Mouse (Mus musculus): Measurements from ENCODE around the gene Acsl5. TPM values are rescaled to one million over a fixed set of nuclear protein-coding genes. Genes with fewer than 3 reads are reported as not detected.
A peak's percentile ranks its signal among the peaks of the same experiment; 100 is the strongest.

Gene Acsl5
- polyA plus RNA-seq (2015; fragmentation: Nextera tagmentation; extraction: Ambion mirVana), result 18.7 and 20.2 TPM in 2 replicates

DNA sequence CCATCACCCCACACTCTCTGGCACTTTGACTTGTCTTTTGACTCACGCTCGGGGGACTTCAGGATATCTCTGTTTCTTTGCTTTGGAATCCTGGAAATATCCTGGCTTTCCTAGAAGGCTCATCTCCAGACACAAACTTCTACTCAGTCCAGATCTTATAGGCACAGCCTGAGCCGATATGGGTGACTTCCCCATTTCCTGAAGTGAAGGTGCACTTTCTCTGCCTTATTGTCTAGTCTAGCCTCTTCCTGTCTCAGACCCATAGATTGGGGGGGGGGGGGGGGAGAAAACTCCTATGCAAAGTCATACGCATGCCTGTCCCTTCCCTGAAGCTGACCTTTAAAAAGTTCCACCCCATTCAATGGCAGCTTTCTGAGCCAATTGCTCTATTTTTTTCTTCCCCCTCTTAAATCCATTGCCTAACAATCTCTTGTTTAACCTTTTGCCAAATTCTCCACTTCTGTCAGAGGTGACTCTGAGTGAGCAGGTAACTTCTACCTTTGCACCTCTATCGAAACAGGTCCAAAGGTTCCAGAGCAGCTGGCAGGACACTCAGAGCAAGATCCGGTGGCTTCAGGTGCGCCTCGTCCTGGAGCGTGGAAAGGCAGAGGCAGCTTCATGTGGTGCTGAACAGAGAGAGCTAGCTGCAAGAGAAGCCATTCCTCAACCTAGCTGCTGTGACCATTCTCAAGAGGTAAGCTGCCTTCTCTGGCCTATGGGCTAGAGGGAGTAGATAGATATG is at the start of gene Acsl5:
Gene Acsl5 (plus strand): TSS at position 556 of the 742 bp plus-strand sequence.
- Histone ChIP-seq H3K9me3 (no peaks in the 10 kb centered on the region), H3K4me1 (replicated peaks) (peaks cover 20% of the 10 kb centered on the region), H3K9ac (no peak within 1 kb of the TSS), H3K4me3 (no peak within 1 kb of the TSS), H3K4me2 (no peak within 1 kb of the TSS), H3K36me3 (no peaks in the 10 kb centered on the region), H3K27me3 (no peaks in the 10 kb centered on the region), H3K27ac (replicated peaks) (no peak within 1 kb of the TSS)
- 97% methylated on average over 9 of the region's 9 CpGs for WGBS
- no peak for ATAC-seq (ENCODE audit: low FRiP score, low read depth)

DNA sequence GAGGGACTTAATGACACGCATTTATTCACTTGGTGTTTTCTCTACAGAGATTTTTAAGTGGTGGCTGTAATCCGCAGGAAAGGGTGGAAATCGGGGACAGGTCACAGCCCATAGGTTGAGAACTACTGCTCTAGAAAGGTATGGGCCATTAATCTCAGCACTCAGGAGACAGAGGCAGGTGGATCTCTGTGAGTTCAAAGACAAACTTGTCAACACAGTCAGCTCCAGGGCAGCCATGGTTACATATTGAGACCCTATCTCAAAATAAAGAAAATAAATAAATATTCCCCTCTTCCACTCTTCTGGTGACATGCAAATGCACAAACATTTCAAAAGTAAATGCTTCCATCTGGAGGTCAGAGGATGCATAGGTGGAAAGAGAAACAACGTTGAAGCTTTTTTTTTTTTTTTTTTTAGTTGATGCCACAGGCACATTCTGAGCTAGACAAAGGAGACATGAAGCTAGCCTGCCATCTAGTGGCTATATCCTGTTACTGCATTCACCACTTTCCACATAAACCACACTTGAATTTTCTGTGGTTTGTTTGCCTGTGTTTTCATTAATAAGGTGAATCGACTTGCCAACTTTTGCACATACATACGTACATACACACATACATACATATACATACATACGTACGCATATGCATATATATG is 45.1 kb upstream of the Acsl5 start:
- H3K4me2 ChIP-seq, result peak overlapping the region; percentile 17; the same call in 1 of the 2 replicates
- ATAC-seq (ENCODE audit: low FRiP score, low read depth), result peak; percentile 45; the same call in 1 of the 2 replicates
- H3K4me1 ChIP-seq (replicated peaks), result no peaks in the 10 kb centered on the region
- no peaks in the 10 kb centered on the region for H3K9me3 ChIP-seq
- H3K27me3 ChIP-seq, result no peaks in the 10 kb centered on the region
- 38% methylated on average over 8 of the region's 8 CpGs for WGBS
- H3K36me3 ChIP-seq, result no peaks in the 10 kb centered on the region
- no peak overlapping the region for H3K4me3 ChIP-seq
- no peak overlapping the region for H3K9ac ChIP-seq
- no peak overlapping the region for H3K27ac ChIP-seq (replicated peaks)

DNA sequence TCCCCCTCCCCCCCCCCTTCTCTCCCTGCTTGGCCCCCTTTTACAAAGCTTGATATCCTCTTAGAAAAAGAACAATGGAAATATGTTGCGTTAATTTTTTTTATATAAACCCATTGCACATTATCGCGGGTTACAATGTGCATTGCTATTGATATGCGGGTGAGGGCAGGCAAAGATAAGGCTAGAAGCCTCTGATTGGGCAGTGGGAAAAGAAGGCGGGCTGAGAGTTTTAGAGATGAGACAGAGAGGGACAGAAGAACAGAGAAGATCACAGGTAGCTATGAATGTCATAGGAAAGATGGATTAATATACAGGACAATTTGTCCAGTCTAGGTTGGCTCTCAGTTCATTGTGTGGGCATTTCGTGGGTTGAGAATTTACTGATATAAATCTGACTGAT is 44.5 kb upstream of the Acsl5 start:
- Histone ChIP-seq H3K4me1 (replicated peaks) (no peaks in the 10 kb centered on the region), H3K4me2 (peak overlapping the region; percentile 17; the same call in 1 of the 2 replicates), H3K36me3 (no peaks in the 10 kb centered on the region), H3K9ac (no peak overlapping the region), H3K27ac (replicated peaks) (no peak overlapping the region), H3K4me3 (no peak overlapping the region), H3K27me3 (no peaks in the 10 kb centered on the region), H3K9me3 (no peaks in the 10 kb centered on the region)
- WGBS, result 58% methylated on average over 6 of the region's 6 CpGs
- ATAC-seq (ENCODE audit: low FRiP score, low read depth), result no peak

DNA sequence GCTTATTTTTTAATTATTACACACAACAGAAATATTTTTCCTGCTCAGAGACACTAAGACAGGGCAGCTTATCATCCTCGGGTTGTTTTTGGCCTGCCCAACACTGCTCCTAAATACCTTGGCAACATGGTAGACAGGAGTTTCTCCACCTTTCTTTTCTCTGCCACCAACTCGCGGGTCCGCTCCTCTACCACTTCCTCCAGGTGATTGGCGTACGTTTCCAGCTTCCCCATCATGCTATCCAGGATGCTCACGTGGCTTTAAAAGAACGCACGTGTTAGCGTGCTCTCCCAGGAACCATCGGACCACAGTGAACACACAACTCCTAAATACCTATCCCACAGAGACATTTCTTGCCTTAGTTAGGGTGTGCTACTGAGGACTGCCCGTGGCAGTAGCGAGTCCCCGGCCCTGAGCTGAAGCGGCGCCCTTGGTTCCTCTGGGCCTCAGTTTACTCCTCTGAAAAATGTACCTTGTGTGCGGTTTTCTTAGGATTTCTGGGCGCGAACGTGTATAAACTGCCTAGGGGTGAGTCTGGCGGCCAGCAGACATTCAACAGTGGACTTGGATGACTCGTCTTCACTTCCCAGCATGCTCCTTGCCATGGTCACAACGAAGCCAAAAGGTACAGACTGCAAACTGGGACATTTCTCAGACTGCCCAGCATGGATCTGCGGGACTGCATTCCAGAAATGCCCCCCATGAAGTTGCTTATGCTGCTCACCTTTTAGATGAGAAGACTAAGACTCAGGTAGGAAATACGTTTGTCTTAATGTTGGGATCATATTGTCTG is 43.8 kb upstream of the Acsl5 start:
- H3K9ac ChIP-seq, result no peak overlapping the region
- no peaks in the 10 kb centered on the region for H3K27me3 ChIP-seq
- H3K4me3 ChIP-seq, result no peak overlapping the region
- H3K9me3 ChIP-seq, result no peaks in the 10 kb centered on the region
- no peaks in the 10 kb centered on the region for H3K4me1 ChIP-seq (replicated peaks)
- no peaks in the 10 kb centered on the region for H3K36me3 ChIP-seq
- no peak for ATAC-seq (ENCODE audit: low FRiP score, low read depth)
- WGBS, result 70% methylated on average over 25 of the region's 25 CpGs
- H3K4me2 ChIP-seq, result no peak overlapping the region
- H3K27ac ChIP-seq (replicated peaks), result no peak overlapping the region

DNA sequence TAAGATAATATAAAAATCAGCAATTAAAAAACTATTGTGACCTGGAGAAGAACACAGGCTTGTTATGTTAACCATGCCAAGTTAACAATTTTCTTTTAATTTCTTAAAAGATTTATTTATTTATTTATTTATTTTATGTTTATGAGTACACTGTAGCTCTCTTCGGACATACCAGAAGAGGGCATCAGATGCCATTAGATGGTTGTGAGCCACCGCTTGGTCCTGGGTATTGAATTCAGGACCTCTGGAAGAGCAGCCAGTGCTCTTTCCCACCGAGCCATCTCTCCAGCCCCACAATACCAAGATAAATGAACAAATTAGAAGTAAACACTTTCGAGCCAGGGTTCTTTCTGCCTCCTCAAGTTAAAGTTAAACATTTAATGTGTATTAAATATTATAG is 43.1 kb upstream of the Acsl5 start:
- Histone ChIP-seq H3K4me3 (no peak overlapping the region), H3K9ac (no peak overlapping the region), H3K36me3 (no peaks in the 10 kb centered on the region), H3K27me3 (no peaks in the 10 kb centered on the region), H3K4me1 (replicated peaks) (no peaks in the 10 kb centered on the region), H3K27ac (replicated peaks) (no peak overlapping the region), H3K9me3 (no peaks in the 10 kb centered on the region), H3K4me2 (no peak overlapping the region)
- 79% methylated on average over 4 of the region's 4 CpGs for whole genome bisulfite sequencing
- ATAC-seq (ENCODE audit: low FRiP score, low read depth), result no peak

DNA sequence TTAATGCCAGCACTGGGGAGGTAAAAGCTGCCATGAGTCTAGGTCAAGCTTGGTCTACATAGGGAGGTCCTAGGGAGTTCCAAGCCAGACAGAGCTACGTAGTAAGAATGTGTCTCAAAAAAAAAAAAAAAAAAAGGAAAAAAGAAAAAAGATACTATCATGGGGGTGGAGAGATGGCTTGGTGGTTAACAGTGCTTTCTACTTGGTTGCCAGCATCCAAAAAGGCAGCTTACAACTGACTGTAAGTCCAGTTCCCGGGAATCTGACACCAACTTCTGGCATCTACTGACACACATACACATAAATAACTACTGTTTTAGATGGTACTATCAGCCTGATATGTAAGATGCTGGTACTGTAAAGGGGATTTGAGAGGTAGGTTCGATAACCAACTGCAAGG is 42.7 kb upstream of the Acsl5 start:
- H3K36me3 ChIP-seq, result no peaks in the 10 kb centered on the region
- no peaks in the 10 kb centered on the region for H3K27me3 ChIP-seq
- H3K4me1 ChIP-seq (replicated peaks), result no peaks in the 10 kb centered on the region
- H3K9ac ChIP-seq, result no peak overlapping the region
- H3K9me3 ChIP-seq, result no peaks in the 10 kb centered on the region
- H3K4me3 ChIP-seq, result no peak overlapping the region
- ATAC-seq (ENCODE audit: low FRiP score, low read depth), result no peak
- 91% methylated on average over 3 of the region's 3 CpGs for WGBS
- H3K27ac ChIP-seq (replicated peaks), result no peak overlapping the region
- H3K4me2 ChIP-seq, result no peak overlapping the region

DNA sequence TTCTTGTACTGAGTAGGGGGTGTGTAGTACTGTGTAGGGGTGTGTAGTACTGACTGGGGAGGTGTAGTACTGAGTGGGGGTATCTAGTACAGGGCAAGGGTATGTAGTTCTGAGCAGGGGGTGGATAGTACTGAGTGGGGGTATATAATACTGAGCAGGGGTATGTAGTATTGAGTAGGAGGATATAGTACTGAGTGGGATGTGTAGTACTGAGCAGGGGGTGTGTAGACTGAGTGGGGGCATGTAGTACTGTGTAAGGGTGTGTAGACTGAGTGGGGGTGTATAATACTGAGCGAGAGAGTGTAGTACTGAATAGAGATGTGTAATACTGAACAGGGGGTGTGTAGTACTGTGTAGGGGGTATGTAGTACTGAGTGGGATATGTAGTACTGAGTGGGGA is 40.0 kb upstream of the Acsl5 start:
- Histone ChIP-seq H3K9me3 (no peaks in the 10 kb centered on the region), H3K4me1 (replicated peaks) (no peaks in the 10 kb centered on the region), H3K4me2 (no peak overlapping the region), H3K27ac (replicated peaks) (no peak overlapping the region), H3K36me3 (no peaks in the 10 kb centered on the region), H3K4me3 (no peak overlapping the region), H3K27me3 (no peaks in the 10 kb centered on the region), H3K9ac (no peak overlapping the region)
- ATAC-seq (ENCODE audit: low FRiP score, low read depth), result 0 out of 2 replicates have a peak, but pooled peaks have one; percentile 38
- WGBS, result 90% methylated on average over 1 of the region's 1 CpGs

DNA sequence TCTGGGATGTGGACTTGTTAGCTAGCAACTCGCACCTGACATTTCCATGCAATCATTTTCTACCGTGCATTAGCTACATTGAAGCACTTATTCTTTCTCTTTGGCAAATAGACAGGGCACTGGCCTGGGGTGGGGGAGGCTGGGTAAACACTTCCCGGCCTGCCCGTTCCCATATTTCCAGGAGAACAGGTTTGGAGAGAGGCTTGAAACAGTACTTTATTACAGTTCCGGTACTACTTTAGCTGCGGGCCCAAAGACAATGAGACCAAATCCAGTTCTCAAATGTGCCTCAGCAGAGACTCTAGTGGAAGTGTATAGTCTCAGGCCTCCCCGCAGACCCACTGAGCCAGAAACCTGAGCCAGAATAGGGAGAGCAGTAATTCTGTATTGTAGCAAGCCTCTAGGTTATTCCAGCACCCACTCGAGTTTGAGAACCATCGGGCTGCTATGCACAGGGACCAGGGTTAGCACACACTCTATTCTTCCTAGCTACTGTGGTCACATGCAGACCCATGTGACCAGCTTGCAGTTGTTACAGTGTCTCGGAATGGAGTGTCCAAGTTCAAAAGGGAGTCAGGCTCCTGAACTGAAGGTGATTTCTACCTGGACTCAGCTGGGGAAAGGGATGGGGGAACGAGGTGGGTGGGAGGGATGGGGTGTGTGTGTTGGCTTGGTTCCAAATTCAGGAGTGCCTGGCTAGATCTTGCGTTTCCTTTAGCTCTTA is 38.0 kb upstream of the Acsl5 start:
- no peaks in the 10 kb centered on the region for H3K27me3 ChIP-seq
- no peak overlapping the region for H3K27ac ChIP-seq (replicated peaks)
- no peak overlapping the region for H3K9ac ChIP-seq
- H3K4me3 ChIP-seq, result no peak overlapping the region
- peaks cover 3% of the 10 kb centered on the region; the same call in 1 of the 2 replicates for H3K4me1 ChIP-seq (replicated peaks)
- no peak for ATAC-seq (ENCODE audit: low FRiP score, low read depth)
- WGBS, result 86% methylated on average over 12 of the region's 12 CpGs
- no peaks in the 10 kb centered on the region for H3K9me3 ChIP-seq
- no peak overlapping the region for H3K4me2 ChIP-seq
- H3K36me3 ChIP-seq, result no peaks in the 10 kb centered on the region

DNA sequence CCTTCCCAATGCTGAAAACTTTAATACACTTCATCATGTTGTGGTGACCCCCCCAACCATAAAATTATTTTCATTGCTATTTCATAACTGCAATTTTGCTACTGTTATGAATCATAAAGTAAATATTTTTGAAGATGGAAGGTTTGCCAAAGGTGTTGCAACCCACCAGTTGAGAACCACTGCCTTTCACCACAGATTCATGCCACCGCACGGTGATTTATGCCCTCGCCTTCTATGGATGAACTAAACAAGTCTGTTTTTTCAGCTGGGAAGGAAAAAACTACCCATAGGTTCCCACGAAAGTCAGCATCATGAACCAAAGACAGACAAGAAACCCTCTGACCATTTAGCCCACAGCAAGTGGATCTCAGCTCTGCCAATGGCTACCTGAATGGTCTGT is 34.9 kb upstream of the Acsl5 start:
- H3K36me3 ChIP-seq, result no peaks in the 10 kb centered on the region
- H3K4me1 ChIP-seq (replicated peaks), result peaks cover 5% of the 10 kb centered on the region; the same call in 1 of the 2 replicates
- ATAC-seq (ENCODE audit: low FRiP score, low read depth), result no peak
- H3K4me3 ChIP-seq, result no peak overlapping the region
- no peak overlapping the region for H3K9ac ChIP-seq
- H3K27ac ChIP-seq (replicated peaks), result no peak overlapping the region
- H3K27me3 ChIP-seq, result no peaks in the 10 kb centered on the region
- no peak overlapping the region for H3K4me2 ChIP-seq
- H3K9me3 ChIP-seq, result no peaks in the 10 kb centered on the region
- WGBS, result 91% methylated on average over 4 of the region's 4 CpGs

DNA sequence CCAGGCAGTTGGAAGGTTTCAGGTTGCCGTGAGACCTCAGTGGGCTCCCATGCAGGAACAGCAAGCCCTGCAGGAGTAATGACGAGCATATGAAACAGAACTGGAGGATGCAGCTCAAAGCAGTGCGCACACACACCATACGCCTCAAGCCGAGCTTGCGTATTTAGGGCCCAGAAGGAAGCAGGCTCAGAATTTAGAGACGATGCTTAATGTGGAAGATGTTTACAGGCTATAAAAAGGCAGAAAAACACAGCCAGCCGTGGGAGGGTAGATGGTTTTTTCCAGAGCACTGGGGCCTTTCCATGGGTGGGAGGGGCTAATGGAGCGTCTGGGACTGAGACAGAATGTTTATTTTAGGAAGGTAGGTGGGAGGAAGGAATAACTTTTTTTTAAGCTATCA is 34.4 kb upstream of the Acsl5 start:
- Histone ChIP-seq H3K27ac (replicated peaks) (no peak overlapping the region), H3K9ac (no peak overlapping the region), H3K9me3 (no peaks in the 10 kb centered on the region), H3K36me3 (no peaks in the 10 kb centered on the region), H3K4me3 (no peak overlapping the region), H3K4me2 (no peak overlapping the region), H3K4me1 (replicated peaks) (peaks cover 5% of the 10 kb centered on the region; the same call in 1 of the 2 replicates), H3K27me3 (no peaks in the 10 kb centered on the region)
- no peak for ATAC-seq (ENCODE audit: low FRiP score, low read depth)
- 86% methylated on average over 9 of the region's 9 CpGs for WGBS

DNA sequence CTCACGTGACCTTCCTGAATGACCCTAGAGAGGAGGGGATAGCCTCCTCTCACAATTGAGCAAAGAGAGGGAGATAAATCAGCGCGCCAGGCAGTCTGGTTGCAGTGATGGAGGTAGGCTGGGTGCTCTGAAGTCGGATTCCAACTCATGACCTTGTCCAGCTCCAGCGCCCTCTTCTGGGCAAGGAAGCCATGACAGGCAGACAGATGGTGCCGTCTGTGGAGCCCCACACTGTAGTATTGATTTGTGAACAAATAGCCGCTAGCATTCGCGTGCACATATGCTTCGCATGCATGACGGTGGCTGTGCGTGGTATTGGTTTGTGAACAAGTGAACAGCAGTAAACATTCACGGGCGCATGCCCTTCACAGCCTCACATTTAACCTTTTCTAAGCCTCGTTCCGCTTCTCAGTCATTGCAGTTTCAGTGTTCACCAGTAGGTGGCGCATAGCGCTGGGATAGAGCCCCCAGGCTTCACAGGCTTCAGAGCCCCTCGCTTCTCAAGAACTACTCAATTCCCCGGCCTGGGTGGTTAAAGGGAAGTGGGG is 33.5 kb upstream of the Acsl5 start:
- Histone ChIP-seq H3K9ac (0 out of 2 replicates have a peak overlapping the region, but pooled peaks have one; percentile 3), H3K27ac (replicated peaks) (no peak overlapping the region), H3K27me3 (no peaks in the 10 kb centered on the region), H3K4me1 (replicated peaks) (peaks cover 5% of the 10 kb centered on the region; the same call in 1 of the 2 replicates), H3K36me3 (no peaks in the 10 kb centered on the region), H3K9me3 (no peaks in the 10 kb centered on the region), H3K4me3 (peak overlapping the region; percentile 36), H3K4me2 (peak overlapping the region; percentile 50)
- peak; percentile 87 for ATAC-seq (ENCODE audit: low FRiP score, low read depth)
- WGBS, result 5% methylated on average over 20 of the region's 20 CpGs
